Mouse (Mus musculus): ENCODE measurements at regions not wholly inside any gene's neighbourhood (a gene's known extent, or its start where the extent isn't known, plus 50 kb on each side); places are given as distances from the start of the nearest gene placed in this dataset.

- no peak for DNase-seq (ENCODE audit: low read depth)
These were observed 134.3 kb downstream of the Nufip1 start for GRCm38 (mm10) chr14:76245063-76245396.

- DNase-seq (ENCODE audit: low read depth): peak; percentile 41
These were observed 137.0 kb downstream of the Nufip1 start for GRCm38 (mm10) chr14:76247664-76248063.

- no peak for DNase-seq (ENCODE audit: low read depth)
These were observed 143.2 kb downstream of the Nufip1 start for GRCm38 (mm10) chr14:76253850-76254249.

DNA sequence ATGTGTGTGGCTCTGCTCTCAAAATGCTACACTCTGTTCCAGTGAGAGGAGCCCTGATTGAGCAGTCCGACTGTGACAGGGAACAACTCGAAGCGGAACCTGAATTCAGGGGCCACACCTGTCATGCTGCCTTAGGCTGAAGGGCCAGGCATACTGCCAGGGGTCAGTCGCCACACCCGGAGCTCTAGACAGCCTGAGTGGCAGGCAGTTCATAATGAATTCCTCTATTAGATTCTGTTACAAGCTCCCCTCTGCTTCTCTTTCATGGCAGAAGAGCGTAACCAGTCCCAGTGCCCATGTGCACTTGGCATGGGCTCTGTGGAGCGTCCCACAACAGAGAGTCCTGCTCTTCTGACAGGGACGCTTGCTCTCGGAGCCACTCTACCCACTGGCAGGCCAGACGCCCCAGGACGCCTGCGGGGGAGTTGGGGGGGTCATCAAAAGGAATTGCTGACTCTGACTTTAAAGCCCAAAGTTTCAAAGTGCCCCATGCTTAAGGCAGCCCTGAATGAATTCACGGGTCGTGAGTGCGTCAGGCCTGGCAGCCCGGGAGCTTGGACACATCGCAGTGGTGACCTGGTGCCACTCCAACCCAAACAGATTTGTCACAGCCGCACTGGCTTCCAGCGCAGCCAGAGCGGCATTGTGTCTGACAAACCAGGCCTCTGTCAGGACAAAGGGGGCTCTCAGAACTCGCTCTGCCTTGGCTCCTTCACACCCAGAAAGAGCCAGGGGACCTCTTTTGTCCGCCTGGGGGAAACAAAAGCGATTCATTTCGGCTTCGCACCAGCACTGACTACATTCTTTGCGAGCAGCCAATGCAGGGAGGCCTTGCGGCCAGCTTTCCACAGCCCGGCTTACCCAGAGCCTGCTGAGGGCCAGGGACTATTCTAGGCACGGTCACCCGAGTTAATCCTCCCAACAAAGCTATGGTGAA is 144.1 kb downstream of the Nufip1 start:
- DNase-seq (ENCODE audit: low read depth): no peak

DNA sequence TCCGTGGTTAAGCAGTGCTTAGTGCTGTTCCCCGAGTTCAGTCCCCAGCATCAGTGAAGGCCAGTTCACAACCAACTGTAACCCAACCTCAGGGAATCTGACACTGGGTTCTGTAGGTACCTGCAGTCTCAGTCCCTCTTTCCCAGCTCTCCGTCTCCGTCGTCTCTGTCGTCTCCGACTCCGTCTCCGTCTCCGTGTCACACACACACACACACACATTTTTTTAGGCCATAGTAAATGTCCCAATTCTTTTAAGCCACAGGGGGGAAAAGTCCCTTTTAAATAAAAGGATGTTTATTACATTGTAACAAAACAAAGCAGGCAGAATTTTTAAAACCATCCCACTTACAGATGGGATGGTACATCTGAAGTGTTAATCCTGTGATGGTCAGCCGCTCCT is 145.3 kb downstream of the Nufip1 start:
- DNase-seq (ENCODE audit: low read depth): no peak

DNA sequence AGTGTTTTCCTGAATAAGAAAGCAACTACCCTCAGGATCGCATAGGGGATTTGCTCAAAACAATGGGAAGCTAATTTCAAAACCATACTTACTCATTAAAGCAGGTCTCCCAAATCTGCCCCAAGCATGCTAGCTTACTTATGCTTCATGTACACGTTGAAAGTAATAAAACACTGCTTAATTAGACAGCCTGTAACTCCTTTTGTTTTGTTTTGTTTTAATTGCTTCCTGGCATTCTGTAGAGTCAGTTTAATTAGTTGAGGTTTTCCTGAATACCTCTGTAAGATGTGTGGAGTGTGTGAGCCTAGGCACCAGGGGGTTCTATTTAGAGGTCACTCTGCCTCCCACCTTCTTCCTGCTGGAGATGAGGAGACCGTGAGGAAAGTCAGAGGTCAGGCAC is 147.9 kb downstream of the Nufip1 start:
- DNase-seq (ENCODE audit: low read depth): no peak

GRCm38 (mm10) chr14:76260628-76261293 is 150.1 kb downstream of the Nufip1 start:
- DNase-seq (ENCODE audit: low read depth): no peak

GRCm38 (mm10) chr14:76263682-76264081 is 151.1 kb upstream of the Tsc22d1 start:
- no peak for DNase-seq (ENCODE audit: low read depth)

GRCm38 (mm10) chr14:76265819-76266218 is 148.9 kb upstream of the Tsc22d1 start:
- DNase-seq (ENCODE audit: low read depth): no peak

- DNase-seq (ENCODE audit: low read depth): no peak
These were observed 148.5 kb upstream of the Tsc22d1 start for GRCm38 (mm10) chr14:76266249-76266648.

- DNase-seq (ENCODE audit: low read depth): no peak
These were observed 147.7 kb upstream of the Tsc22d1 start for GRCm38 (mm10) chr14:76267091-76267490.

DNA sequence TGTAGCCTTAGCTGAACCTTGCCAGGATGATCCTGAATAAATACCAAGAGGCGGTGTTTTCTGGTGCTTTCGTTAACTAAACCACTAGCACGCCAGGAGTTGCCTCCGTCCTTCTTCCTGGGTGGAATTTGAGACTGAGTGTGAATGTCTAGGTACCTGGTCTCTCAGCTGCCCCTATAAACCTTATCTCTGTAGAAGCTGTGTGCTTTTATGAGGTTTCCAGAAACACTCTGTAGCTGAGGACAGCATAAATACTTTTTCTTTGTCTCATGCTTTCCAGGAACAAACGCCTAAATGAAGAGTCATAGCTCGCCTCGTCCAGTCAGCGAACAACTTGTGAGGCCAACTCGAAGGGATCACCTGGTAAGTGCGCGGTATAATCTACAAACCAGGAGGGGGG is 143.6 kb upstream of the Tsc22d1 start:
- DNase-seq (ENCODE audit: low read depth): no peak

- no peak for DNase-seq (ENCODE audit: low read depth)
These were observed 141.9 kb upstream of the Tsc22d1 start for GRCm38 (mm10) chr14:76272840-76273239.

- DNase-seq (ENCODE audit: low read depth): no peak
These were observed 138.1 kb upstream of the Tsc22d1 start for GRCm38 (mm10) chr14:76276655-76277054.

DNA sequence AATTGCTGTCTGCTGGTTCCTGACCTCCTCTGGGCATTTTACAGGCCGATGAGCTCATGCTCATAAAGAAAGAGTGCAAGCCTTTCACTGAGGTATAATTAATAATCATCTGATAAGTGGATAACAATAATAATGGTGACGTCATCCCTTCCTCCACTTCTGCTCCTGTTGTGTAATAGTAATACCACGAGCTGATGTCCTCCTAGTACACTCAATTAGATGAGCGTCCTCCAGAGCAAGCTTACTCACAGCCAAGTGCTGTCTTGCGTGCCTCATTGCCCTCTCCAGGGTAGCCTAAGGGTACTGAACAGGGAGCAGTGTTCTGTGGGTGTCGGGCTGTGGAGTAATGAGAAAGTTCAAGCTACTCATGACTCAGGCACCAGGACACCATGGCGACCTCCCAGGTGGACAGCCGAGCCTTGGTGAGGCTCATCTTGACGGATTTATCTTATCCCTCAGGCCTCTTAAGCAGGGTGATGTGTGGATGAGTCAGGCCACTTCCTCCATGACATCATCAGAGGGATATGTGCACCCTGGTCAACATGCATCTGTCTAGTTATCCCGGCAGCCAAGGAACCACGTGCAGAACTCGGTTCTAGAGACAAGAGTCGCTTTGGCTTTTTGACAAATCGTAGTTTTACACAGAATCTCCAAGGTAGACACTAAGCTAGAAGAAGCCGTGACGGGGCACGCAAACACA is 135.9 kb upstream of the Tsc22d1 start:
- peak; percentile 20 for DNase-seq (ENCODE audit: low read depth)

DNA sequence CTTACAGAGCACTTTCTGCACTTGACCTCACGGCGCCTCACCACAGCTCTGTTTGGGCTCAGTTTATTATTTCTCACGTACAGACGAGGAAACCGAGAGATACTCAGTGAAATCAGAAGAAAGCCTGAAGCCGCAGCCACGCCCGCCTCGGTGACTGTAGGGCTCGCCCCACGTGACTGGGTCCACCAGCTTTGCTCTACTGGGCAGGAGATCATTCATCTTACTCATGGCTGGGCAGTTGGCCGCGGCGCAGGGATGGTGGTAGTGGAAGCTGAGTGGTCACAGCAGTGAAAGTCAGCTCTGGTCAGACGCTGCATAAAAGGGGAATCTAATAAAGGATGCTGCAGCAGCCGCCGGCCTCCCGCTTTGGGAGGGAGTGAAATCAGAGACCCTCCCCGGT is 135.2 kb upstream of the Tsc22d1 start:
- no peak for DNase-seq (ENCODE audit: low read depth)

- DNase-seq (ENCODE audit: low read depth): no peak
These were observed 132.9 kb upstream of the Tsc22d1 start for GRCm38 (mm10) chr14:76281867-76282266.

- DNase-seq (ENCODE audit: low read depth): no peak
These were observed 127.0 kb upstream of the Tsc22d1 start for GRCm38 (mm10) chr14:76287768-76288167.

- no peak for DNase-seq (ENCODE audit: low read depth)
These were observed 124.3 kb upstream of the Tsc22d1 start for GRCm38 (mm10) chr14:76290401-76291018.

DNA sequence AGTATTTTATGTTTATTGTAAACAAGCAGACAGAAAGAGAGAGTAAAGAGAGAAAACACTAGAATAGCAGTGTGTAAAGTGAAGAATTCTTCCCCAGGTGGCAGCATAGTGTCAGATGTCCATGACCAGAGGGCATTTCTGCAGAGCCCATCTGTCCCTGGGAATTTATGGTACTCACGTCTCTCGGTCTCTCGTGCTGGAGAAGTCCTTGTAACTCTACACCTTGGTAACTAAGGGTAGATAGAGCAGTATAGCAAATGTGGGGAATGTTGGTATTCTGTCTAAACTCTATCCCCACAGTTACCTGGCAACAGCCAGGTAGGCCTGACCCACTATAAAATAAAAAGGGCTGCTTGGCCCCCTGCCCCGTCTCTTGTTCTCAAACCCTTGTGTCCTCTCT is 122.5 kb upstream of the Tsc22d1 start:
- DNase-seq (ENCODE audit: low read depth): no peak

GRCm38 (mm10) chr14:76295411-76296169 is 119.2 kb upstream of the Tsc22d1 start:
- DNase-seq (ENCODE audit: low read depth): peak; percentile 25

DNA sequence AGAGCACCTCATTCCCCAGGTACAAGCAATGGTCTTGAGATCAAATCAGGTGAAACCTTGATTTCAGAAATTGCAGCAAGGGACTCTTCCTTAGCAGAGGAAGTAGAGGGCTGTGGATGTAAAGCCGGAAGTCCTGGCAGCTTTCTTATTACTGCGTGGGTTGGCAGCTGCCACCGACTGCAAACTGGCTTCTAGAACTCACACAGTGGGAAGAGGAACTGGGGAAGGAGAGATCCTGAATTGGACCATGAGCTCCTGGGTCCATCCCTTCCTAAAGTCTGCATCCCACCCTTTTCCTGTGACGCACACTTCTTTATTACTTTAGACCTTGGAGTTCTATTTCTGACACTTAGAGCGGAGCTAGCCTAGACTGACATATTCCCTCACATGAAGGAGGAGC is 116.9 kb upstream of the Tsc22d1 start:
- DNase-seq (ENCODE audit: low read depth): no peak

Measured in NIH3T3 (cell line).